Mouse (Mus musculus): ENCODE measurements around the gene Psmb11. TPM values are rescaled to one million over a fixed set of nuclear protein-coding genes. Genes with fewer than 3 reads are reported as not detected.

The Psmb11 gene
- polyA plus RNA-seq, 1 experiment from 2014 or later, result 0.04 TPM

DNA sequence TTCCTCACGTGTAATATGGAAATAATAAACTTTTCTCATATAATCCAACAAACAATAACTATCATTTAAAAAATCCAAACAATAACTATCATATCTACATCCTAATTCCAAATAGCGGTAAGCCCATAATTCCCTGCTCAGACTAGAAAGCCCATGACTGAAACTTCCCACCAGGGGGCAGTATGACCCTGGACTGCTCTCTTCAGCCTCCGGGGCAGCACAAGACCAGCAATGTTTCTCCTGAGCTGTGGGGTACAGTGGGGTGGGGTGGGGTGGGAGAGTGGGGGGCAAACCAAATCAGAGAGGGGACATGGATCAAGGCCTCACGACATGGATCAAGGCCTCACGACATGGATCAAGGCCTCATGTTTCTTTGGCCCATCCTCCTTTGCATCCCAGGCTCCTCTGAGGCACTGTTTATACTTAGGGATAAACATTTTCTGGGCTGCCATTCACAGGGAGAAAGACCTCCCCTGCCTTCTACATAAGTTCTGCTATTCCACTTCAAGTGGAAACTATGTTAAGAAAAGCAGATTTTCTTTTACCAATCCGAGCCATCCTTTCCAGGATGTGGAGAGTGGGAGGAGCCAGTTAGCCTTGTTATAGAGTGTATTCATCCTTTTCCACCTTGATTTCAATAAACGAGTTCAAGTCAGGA, 37.4 kb upstream of the Psmb11 start:
- Histone ChIP-seq H3K4me2 (no peak overlapping the region), H3K36me3 (replicated peaks) (peaks cover 21% of the 10 kb centered on the region; the same call in 1 of the 2 replicates), H3K4me1 (no peaks in the 10 kb centered on the region), H3K27me3 (no peaks in the 10 kb centered on the region), H3K27ac (no peak overlapping the region), H3K4me3 (replicated peaks) (no peak overlapping the region), H3K9me3 (no peaks in the 10 kb centered on the region), H3K9ac (no peak overlapping the region)
- 46% methylated on average over 7 of the region's 7 CpGs for WGBS
- ATAC-seq (ENCODE audit: low FRiP score), result peak; percentile 63; the same call in 1 of the 2 replicates

DNA sequence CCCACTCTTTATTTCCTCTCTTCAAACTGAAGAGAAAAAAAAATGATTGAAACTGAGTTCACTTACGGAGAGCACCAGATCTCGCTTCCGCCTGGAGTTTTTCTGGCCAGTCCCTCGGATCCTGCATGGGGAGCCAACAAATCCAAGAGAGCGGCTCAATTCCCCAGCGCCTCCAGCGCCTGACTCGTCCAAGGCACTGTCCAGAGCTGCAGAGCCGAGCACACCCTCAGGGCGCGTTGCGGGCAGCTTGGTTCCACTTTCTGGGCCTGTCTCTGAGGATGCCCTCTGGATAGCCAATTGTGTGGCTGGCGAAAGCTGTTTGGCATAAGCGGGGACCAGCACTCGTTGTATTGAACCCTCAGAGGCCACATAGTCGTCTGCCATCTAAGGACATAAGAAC, 30.2 kb upstream of the Psmb11 start:
- Histone ChIP-seq H3K9me3 (no peaks in the 10 kb centered on the region; the same call in 1 of the 2 replicates), H3K4me1 (no peaks in the 10 kb centered on the region), H3K4me3 (replicated peaks) (no peak overlapping the region), H3K36me3 (replicated peaks) (peaks cover 25% of the 10 kb centered on the region), H3K27ac (no peak overlapping the region), H3K4me2 (no peak overlapping the region), H3K9ac (no peak overlapping the region), H3K27me3 (no peaks in the 10 kb centered on the region)
- WGBS, result 91% methylated on average over 16 of the region's 16 CpGs
- ATAC-seq (ENCODE audit: low FRiP score), result no peak

DNA sequence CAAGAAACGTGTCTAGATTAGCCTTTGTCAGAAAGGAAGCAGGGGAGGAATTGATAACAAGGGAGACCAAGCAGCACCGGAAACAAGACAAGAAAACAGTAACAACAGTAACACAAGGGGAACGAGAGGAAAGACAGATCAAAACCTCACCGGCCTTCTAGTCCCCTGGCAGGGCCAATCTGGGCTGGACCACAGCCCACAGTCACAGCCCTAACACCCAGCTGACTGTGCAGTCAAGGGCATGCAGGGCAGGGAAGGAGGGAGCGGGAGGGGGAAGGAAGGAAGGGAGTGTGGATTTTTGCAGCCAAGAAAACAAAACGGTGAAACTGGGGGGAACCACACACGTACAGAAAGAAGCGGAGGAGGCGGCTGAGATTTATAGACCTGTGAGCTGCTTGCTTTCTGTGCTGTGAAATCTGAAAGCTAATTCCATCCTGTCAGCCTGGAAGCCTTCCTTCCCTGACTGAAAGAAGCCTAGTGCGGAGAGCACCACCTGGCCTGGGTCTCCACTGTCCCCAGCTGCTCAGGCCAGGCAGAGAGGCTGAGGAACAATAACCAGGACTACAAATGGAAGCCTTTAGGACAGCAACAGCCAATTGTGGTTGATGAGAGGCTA, 28.8 kb upstream of the Psmb11 start:
- Histone ChIP-seq H3K9me3 (no peaks in the 10 kb centered on the region; the same call in 1 of the 2 replicates), H3K4me2 (no peak overlapping the region), H3K27me3 (no peaks in the 10 kb centered on the region), H3K36me3 (replicated peaks) (peaks cover 27% of the 10 kb centered on the region), H3K4me1 (no peaks in the 10 kb centered on the region), H3K9ac (no peak overlapping the region), H3K4me3 (replicated peaks) (no peak overlapping the region), H3K27ac (no peak overlapping the region)
- WGBS, result 80% methylated on average over 10 of the region's 10 CpGs
- ATAC-seq (ENCODE audit: low FRiP score), result no peak

DNA sequence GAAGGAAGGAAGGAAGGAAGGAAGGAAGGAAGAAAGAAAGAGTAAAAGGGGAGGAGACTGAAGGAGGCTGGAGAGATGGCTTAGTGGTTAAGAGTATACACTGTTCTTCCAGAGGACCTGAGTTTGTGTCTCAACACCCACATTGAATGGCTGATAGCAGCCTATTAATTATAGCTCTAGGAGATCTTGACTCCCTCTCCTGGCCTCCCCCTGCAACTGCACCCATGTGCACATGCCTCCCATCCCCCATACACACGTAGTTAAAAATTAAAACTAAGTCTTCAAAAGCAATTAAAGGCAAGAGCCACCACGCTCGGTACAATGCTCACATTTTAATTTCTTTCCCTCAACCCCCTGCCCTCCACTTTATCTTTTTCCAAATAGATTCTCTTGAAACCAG, 27.2 kb upstream of the Psmb11 start:
- H3K9ac ChIP-seq, result no peak overlapping the region
- H3K4me1 ChIP-seq, result no peaks in the 10 kb centered on the region
- H3K4me2 ChIP-seq, result no peak overlapping the region
- H3K4me3 ChIP-seq (replicated peaks), result no peak overlapping the region
- ATAC-seq (ENCODE audit: low FRiP score), result no peak
- WGBS, result 95% methylated on average over 3 of the region's 3 CpGs
- no peaks in the 10 kb centered on the region; the same call in 1 of the 2 replicates for H3K9me3 ChIP-seq
- H3K36me3 ChIP-seq (replicated peaks), result peaks cover 27% of the 10 kb centered on the region
- no peak overlapping the region for H3K27ac ChIP-seq
- no peaks in the 10 kb centered on the region for H3K27me3 ChIP-seq

DNA sequence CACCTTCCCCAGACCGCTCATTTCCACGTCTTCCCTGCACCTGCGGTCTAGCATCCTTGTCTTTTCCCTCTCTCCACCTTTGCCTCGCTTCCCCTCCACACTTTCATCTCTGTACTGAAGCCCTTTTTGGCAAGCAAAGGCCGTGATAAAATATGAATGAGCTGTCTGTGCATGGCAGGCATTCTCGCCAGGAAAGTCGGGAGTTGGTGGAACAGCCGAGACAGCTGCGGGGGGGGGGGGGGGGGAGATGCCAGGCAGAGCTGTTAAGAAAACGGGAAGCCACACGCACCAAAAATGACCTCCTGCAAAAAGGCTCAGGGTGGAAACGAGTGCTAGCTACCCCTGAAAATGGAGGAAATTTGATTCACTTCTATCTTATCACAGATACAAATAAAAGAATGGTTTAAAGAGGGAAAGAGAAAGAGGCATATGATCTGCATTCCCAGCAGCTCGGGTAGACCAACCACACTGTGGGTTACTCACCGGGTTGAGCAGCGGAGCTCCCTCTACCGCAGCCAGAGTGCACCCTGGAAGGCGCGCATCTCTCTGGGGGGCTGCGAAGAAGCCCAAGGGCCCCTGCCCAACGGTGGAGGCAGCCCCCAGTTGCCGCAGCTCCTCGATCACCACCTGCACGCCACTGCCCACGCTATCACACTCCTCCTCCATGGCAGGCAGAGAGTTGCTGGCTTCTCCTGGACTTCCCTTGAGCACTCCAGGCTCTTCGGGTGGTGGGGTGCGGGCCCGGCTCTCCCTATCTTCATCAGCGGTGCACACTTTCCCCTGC, 26.4 kb upstream of the Psmb11 start:
- 0 out of 2 replicates have a peak, but pooled peaks have one; percentile 17 for ATAC-seq (ENCODE audit: low FRiP score)
- H3K4me1 ChIP-seq, result no peaks in the 10 kb centered on the region
- no peaks in the 10 kb centered on the region for H3K27me3 ChIP-seq
- H3K36me3 ChIP-seq (replicated peaks), result peaks cover 27% of the 10 kb centered on the region
- no peak overlapping the region for H3K4me3 ChIP-seq (replicated peaks)
- peak overlapping the region; percentile 30; the same call in 1 of the 2 replicates for H3K9ac ChIP-seq
- WGBS, result 66% methylated on average over 27 of the region's 28 CpGs
- H3K9me3 ChIP-seq, result no peaks in the 10 kb centered on the region; the same call in 1 of the 2 replicates
- no peak overlapping the region for H3K4me2 ChIP-seq
- H3K27ac ChIP-seq, result no peak overlapping the region

DNA sequence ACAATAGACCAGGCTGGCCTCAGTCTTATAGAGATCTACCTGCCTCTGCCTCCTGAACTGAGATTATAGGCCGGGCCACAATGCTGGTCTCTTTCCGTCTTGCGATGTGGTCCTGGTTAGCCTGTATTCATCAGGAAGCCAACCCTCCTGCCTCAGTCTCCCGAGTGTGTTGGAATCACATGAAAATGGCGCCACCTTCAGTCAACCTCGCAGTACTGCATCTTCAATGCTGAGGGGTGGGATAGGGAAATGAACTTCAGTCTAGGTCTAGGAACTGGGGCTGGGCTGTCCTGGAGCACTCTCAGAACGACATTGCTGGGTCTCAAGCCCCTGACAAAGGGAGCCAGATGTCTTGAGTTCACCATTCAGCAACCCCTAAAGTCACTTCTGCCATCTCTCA, 24.1 kb upstream of the Psmb11 start:
- no peak overlapping the region for H3K4me2 ChIP-seq
- H3K4me3 ChIP-seq (replicated peaks), result no peak overlapping the region
- WGBS, result 83% methylated on average over 7 of the region's 7 CpGs
- no peak overlapping the region for H3K27ac ChIP-seq
- no peaks in the 10 kb centered on the region; the same call in 1 of the 2 replicates for H3K9me3 ChIP-seq
- H3K36me3 ChIP-seq (replicated peaks), result peaks cover 25% of the 10 kb centered on the region
- H3K27me3 ChIP-seq, result no peaks in the 10 kb centered on the region
- ATAC-seq (ENCODE audit: low FRiP score), result no peak
- no peak overlapping the region for H3K9ac ChIP-seq
- H3K4me1 ChIP-seq, result no peaks in the 10 kb centered on the region

DNA sequence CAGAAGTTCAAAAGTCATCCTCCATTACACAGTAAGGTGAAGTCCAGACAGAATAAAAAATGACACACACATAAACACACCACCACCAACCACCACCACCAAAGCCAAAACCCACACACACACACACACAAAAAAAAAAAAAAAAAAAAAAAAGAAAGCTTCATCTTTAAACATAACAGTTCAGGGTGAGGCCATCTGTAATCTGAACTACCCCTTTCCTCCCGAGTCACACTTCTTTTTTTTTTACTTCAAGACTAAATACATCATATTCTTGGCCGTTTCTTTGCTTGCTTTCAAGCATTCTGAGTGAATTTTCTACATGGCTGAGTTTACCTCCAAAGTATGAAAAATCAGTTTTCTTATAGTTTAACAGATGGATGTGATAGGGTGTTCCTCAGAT, 19.6 kb upstream of the Psmb11 start:
- H3K9me3 ChIP-seq, result no peaks in the 10 kb centered on the region
- no peak overlapping the region for H3K4me2 ChIP-seq
- no peaks in the 10 kb centered on the region for H3K27me3 ChIP-seq
- no peak for ATAC-seq (ENCODE audit: low FRiP score)
- H3K4me1 ChIP-seq, result peaks cover 29% of the 10 kb centered on the region
- no peak overlapping the region for H3K4me3 ChIP-seq (replicated peaks)
- H3K36me3 ChIP-seq (replicated peaks), result peaks cover 2% of the 10 kb centered on the region; the same call in 1 of the 2 replicates
- no peak overlapping the region for H3K27ac ChIP-seq
- WGBS, result 80% methylated on average over 2 of the region's 2 CpGs
- H3K9ac ChIP-seq, result no peak overlapping the region

DNA sequence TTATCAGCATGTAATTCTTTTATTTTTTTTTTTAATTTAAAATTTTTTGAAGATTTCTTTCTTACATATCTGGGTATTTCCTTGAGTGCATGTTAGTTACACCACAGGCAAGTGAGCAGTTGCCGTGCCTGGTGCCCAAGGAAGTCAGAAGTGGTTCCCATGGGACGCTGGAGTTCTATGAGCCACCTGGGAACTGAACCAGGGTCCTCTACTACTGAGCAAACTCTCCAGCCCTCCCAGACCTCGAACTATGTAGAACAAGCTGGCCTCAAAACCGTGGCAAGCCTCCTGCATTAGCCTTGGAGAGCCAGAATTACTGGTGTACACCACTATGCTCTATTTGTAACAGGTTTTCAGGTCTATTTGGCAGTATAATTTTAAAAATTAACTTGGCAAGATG, 18.6 kb upstream of the Psmb11 start:
- ATAC-seq (ENCODE audit: low FRiP score), result peak; percentile 15; the same call in 1 of the 2 replicates
- no peaks in the 10 kb centered on the region for H3K9me3 ChIP-seq
- peaks cover 29% of the 10 kb centered on the region for H3K4me1 ChIP-seq
- no peaks in the 10 kb centered on the region; the same call in 1 of the 2 replicates for H3K36me3 ChIP-seq (replicated peaks)
- H3K27ac ChIP-seq, result peak overlapping the region; percentile 92
- H3K27me3 ChIP-seq, result no peaks in the 10 kb centered on the region
- peak overlapping the region; percentile 67 for H3K4me3 ChIP-seq (replicated peaks)
- H3K9ac ChIP-seq, result peak overlapping the region; percentile 78
- WGBS, result 49% methylated on average over 4 of the region's 4 CpGs
- peak overlapping the region; percentile 55 for H3K4me2 ChIP-seq

DNA sequence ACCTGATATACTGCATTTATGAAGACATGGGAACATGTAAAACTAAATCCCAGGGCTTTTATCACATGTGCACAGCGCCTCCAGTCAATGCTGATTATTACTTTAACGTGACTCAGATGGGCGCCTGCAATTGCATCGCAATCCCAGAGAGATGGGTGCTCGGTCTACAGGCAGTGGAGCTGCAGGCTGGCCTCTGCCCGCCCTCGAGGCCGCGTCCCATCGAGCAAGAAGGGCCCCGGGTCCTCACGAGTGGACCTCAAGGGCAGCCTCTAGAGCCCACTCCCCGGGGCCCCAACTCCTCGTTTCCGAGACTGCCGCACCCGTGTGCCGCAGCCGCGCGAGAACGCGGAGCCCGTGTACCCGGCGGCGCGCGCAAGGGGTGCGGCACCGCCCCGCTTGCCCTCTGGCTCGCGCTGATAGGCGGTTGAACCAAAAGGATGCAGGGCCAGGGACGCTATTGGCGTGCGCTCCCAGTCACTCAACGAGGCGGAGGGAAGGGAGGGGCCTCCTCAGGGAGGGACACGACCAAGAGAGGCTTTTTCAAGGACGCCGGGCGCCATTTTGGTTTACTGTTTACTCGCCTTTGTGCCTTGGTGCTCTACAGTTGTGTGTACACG, 18.1 kb upstream of the Psmb11 start:
- WGBS, result under 1% methylated on average over 46 of the region's 46 CpGs
- H3K4me2 ChIP-seq, result peak overlapping the region; percentile 55
- ATAC-seq (ENCODE audit: low FRiP score), result peak; percentile 100
- no peaks in the 10 kb centered on the region; the same call in 1 of the 2 replicates for H3K36me3 ChIP-seq (replicated peaks)
- H3K9me3 ChIP-seq, result no peaks in the 10 kb centered on the region
- no peaks in the 10 kb centered on the region for H3K27me3 ChIP-seq
- H3K27ac ChIP-seq, result peak overlapping the region; percentile 92
- peak overlapping the region; percentile 78 for H3K9ac ChIP-seq
- H3K4me1 ChIP-seq, result peaks cover 29% of the 10 kb centered on the region
- H3K4me3 ChIP-seq (replicated peaks), result peak overlapping the region; percentile 67

DNA sequence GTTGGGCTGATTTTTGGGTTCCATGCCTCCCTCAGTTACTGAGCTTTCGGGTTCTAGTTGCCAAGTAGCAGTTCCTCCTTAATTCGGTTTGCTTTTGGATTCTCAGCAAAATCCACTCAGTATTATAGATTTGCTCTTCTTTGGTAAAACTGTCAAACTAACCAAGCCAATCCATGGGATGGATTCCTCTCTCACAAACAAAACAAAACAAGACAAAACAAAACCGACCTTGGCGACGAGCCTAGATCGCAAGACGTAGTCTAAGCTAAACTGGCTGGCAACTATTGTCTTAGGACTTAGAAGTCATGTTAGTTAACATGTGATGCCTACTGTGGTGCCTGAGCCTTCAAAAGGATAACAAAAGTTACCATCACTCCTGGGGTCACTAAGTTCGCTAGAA, 17.5 kb upstream of the Psmb11 start:
- Histone ChIP-seq H3K27ac (peak overlapping the region; percentile 92), H3K9ac (0 out of 2 replicates have a peak overlapping the region, but pooled peaks have one; percentile 78), H3K9me3 (no peaks in the 10 kb centered on the region), H3K27me3 (no peaks in the 10 kb centered on the region), H3K36me3 (replicated peaks) (no peaks in the 10 kb centered on the region), H3K4me1 (peaks cover 29% of the 10 kb centered on the region), H3K4me3 (replicated peaks) (peak overlapping the region; percentile 67), H3K4me2 (peak overlapping the region; percentile 55)
- ATAC-seq (ENCODE audit: low FRiP score), result no peak
- WGBS, result 86% methylated on average over 8 of the region's 8 CpGs

DNA sequence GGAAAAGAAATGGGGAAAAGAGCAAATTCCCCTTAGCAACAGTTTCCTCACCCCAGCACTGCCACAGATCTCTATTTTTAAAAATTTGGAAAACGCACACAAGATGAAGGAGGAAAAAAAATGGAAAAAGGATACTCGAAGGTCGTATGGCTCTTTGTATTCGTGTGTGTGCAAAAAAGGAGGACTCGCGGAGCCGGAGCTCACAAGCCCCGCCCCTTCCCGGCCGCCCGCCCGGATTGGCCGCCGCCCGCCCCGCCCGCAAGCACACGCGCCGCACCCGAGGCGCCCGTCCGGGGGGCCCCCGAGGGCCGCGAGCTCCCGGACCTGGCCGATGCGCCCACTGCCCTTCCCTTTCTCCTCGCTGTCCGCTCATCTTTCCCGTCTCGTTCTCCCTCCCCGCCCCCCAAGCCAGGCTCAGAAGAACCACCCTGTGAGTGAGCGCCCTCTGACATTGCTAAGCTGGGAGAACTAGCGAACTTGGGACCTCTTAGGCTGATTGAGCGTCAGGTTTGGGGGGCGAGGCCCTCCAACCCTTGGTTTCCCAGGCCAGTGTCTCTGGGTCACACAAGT, 15.4 kb upstream of the Psmb11 start, which contains the start of gene 4931414P19Rik:
TSS of gene 4931414P19Rik (minus strand) at position 242 of the 570 bp plus-strand sequence.
- WGBS, result under 1% methylated on average over 38 of the region's 39 CpGs
- H3K27ac ChIP-seq, result peak within 1 kb of the TSS; percentile 70
- H3K9me3 ChIP-seq, result no peaks in the 10 kb centered on the region
- H3K9ac ChIP-seq, result peak within 1 kb of the TSS; percentile 68
- no peaks in the 10 kb centered on the region for H3K36me3 ChIP-seq (replicated peaks)
- H3K27me3 ChIP-seq, result no peaks in the 10 kb centered on the region
- ATAC-seq (ENCODE audit: low FRiP score), result peak; percentile 59
- H3K4me1 ChIP-seq, result peaks cover 29% of the 10 kb centered on the region
- peak within 1 kb of the TSS; percentile 51 for H3K4me3 ChIP-seq (replicated peaks)
- H3K4me2 ChIP-seq, result peak within 1 kb of the TSS; percentile 62

Measured in forebrain, embryonic 12.5 days (tissue).